Mouse (Mus musculus) bone marrow, adult 2 months (tissue): Measurements from ENCODE around the gene Zpbp.

ENCODE experiments used
- CTCF ChIP-seq: fragments of 200-500 bp; IDR thresholded peaks from 2 replicates; pipeline ENCODE4 v1.5.1; 2011; ENCODE audit warnings: low read length, control low read depth; ENCODE audit not compliant: control insufficient read depth, insufficient read depth
- POLR2A ChIP-seq: fragments of 200-500 bp; IDR thresholded peaks from 2 replicates; pipeline ENCODE4 v1.6.1; 2011; ENCODE audit warnings: low read depth, mild to moderate bottlenecking, control low read depth, low read length, borderline replicate concordance; ENCODE audit not compliant: control insufficient read depth

GRCm38 (mm10) chr11:11417356-11417755 is 44.9 kb downstream of the Zpbp start:
- TF ChIP-seq CTCF (no peak), POLR2A (no peak)
